Mouse (Mus musculus) lung, embryonic 14.5 days (tissue): ENCODE data around the gene Cldn6. TPM values are rescaled to one million over a fixed set of nuclear protein-coding genes. Genes with fewer than 3 reads are reported as not detected.

Experiments
- ATAC-seq: fragments of 200-750 bp; cut with Nextera tagmentation; 2 replicates; pipeline ENCODE4 v1.8.0; 2017; ENCODE audit warnings: mild to moderate bottlenecking, moderate TSS enrichment, moderate library complexity; ENCODE audit not compliant: insufficient read depth
- DNase-seq: peaks from one replicate; pipeline ENCODE4 v3.0.0-alpha.2; 2015
- H3K27ac ChIP-seq: fragments of 300-500 bp; sonication (generic); 2 replicates; pipeline ENCODE4 v1.5.1; 2014; ENCODE audit warnings: low read depth, mild to moderate bottlenecking, moderate library complexity
- H3K27me3 ChIP-seq: fragments of 300-500 bp; sonication (generic); 2 replicates; pipeline ENCODE4 v1.6.1; 2014; ENCODE audit warnings: low read length, control low read depth; ENCODE audit not compliant: insufficient read depth
- H3K36me3 ChIP-seq: fragments of 300-500 bp; sonication (generic); 2 replicates; pipeline ENCODE4 v1.6.1; 2014; ENCODE audit warnings: control low read depth; ENCODE audit not compliant: insufficient read depth
- H3K4me1 ChIP-seq: fragments of 300-500 bp; sonication (generic); 2 replicates; pipeline ENCODE4 v1.6.1; 2014; ENCODE audit warnings: antibody characterized with exemption, control low read depth; ENCODE audit not compliant: insufficient read depth
- H3K4me2 ChIP-seq: fragments of 300-500 bp; sonication (generic); 2 replicates; pipeline ENCODE4 v1.6.1; 2014; ENCODE audit warnings: mild to moderate bottlenecking
- H3K4me3 ChIP-seq: fragments of 300-500 bp; sonication (generic); 2 replicates; pipeline ENCODE4 v1.5.1; 2014; ENCODE audit warnings: low read depth, low read length
- H3K9ac ChIP-seq: fragments of 300-500 bp; sonication (generic); 2 replicates; pipeline ENCODE4 v1.6.1; 2014
- H3K9me3 ChIP-seq: fragments of 300-500 bp; sonication (generic); 2 replicates; pipeline ENCODE4 v1.6.1; 2016; ENCODE audit warnings: low read depth, low read length, control low read depth
- CTCF ChIP-seq: IDR thresholded peaks from 2 replicates; pipeline ENCODE4 v1.5.1; 2016; ENCODE audit warnings: antibody characterized with exemption, low read depth
- WGBS: fragments of 180-500 bp; shearing (Covaris S2); extraction: QIAGEN DNeasy Blood & Tissue Kit; methylation state at CpG from one replicate; pipeline ENCODE4 v1.1.7; 2014; 5-methylcytosine and 5-hydroxymethylcytosine counted together
- polyA plus RNA-seq: library from polyadenylated mRNA; unstranded; fragments of >200 nt; fragmentation: Nextera tagmentation; extraction: Ambion mirVana; gene quantifications from 2 replicates; pipeline ENCODE4 v1.2.1, GENCODE M21; 2014

The Cldn6 gene
- polyA plus RNA-seq, 1 experiment from 2014 or later = 219 TPM

- peak overlapping the region; percentile 64 for H3K4me3 ChIP-seq
- no peaks in the 10 kb centered on the region for H3K36me3 ChIP-seq
- H3K27me3 ChIP-seq = peaks cover 11% of the 10 kb centered on the region
- WGBS = under 1% methylated on average over 101 of the region's 101 CpGs
- ATAC-seq (peak; percentile 19; the same call in 1 of the 2 replicates), DNase-seq (peak; percentile 63)
- peak overlapping the region; percentile 54 for H3K9ac ChIP-seq
- peaks cover 7% of the 10 kb centered on the region for H3K4me1 ChIP-seq
- H3K9me3 ChIP-seq = no peaks in the 10 kb centered on the region
- peak overlapping the region; percentile 100 for H3K4me2 ChIP-seq
- no peak overlapping the region for H3K27ac ChIP-seq
- no peak for TF ChIP-seq CTCF
Measured at GRCm38 (mm10) chr17:23699131-23700077, 20.4 kb downstream of the Cldn6 start.

- Histone ChIP-seq H3K4me2 (peak overlapping the region; percentile 100), H3K9ac (peak overlapping the region; percentile 54), H3K27ac (no peak overlapping the region), H3K4me3 (peak overlapping the region; percentile 64), H3K9me3 (no peaks in the 10 kb centered on the region), H3K36me3 (no peaks in the 10 kb centered on the region), H3K4me1 (no peaks in the 10 kb centered on the region; the same call in none of the 2 replicates), H3K27me3 (peaks cover 11% of the 10 kb centered on the region)
- WGBS = under 1% methylated on average over 27 of the region's 28 CpGs
- DNase-seq = peak; percentile 93
- ATAC-seq = peak; percentile 94
- TF ChIP-seq CTCF = peak; percentile 81
Measured at GRCm38 (mm10) chr17:23700079-23700478, 21.0 kb downstream of the Cldn6 start.

GRCm38 (mm10) chr17:23703301-23703700 lies 24.3 kb downstream of the Cldn6 start:
- WGBS = 81% methylated on average over 9 of the region's 9 CpGs
- Histone ChIP-seq H3K9me3 (no peaks in the 10 kb centered on the region), H3K9ac (no peak overlapping the region), H3K4me3 (no peak overlapping the region), H3K27ac (no peak overlapping the region), H3K27me3 (peaks cover 11% of the 10 kb centered on the region), H3K4me2 (no peak overlapping the region), H3K36me3 (no peaks in the 10 kb centered on the region), H3K4me1 (no peaks in the 10 kb centered on the region)
- ATAC-seq = no peak
- no peak for TF ChIP-seq CTCF
- DNase-seq = no peak

GRCm38 (mm10) chr17:23704741-23705140 lies 25.7 kb downstream of the Cldn6 start:
- Histone ChIP-seq H3K36me3 (no peaks in the 10 kb centered on the region), H3K27ac (no peak overlapping the region), H3K27me3 (peaks cover 3% of the 10 kb centered on the region), H3K4me3 (no peak overlapping the region), H3K4me1 (no peaks in the 10 kb centered on the region), H3K9ac (no peak overlapping the region), H3K4me2 (no peak overlapping the region), H3K9me3 (no peaks in the 10 kb centered on the region)
- WGBS = 33% methylated on average over 7 of the region's 7 CpGs
- ATAC-seq = no peak
- no peak for DNase-seq
- no peak for TF ChIP-seq CTCF

GRCm38 (mm10) chr17:23705525-23706104 lies 26.6 kb downstream of the Cldn6 start:
- DNase-seq = no peak
- Histone ChIP-seq H3K4me2 (no peak overlapping the region), H3K4me1 (no peaks in the 10 kb centered on the region), H3K4me3 (no peak overlapping the region), H3K27ac (no peak overlapping the region), H3K27me3 (no peaks in the 10 kb centered on the region), H3K9ac (no peak overlapping the region), H3K36me3 (no peaks in the 10 kb centered on the region), H3K9me3 (no peaks in the 10 kb centered on the region)
- WGBS = 74% methylated on average over 7 of the region's 7 CpGs
- peak; percentile 10; the same call in 1 of the 2 replicates for ATAC-seq
- TF ChIP-seq CTCF = no peak

- WGBS = 5% methylated on average over 3 of the region's 3 CpGs
- H3K27ac ChIP-seq = no peak overlapping the region
- DNase-seq = peak; percentile 90
- H3K4me3 ChIP-seq = no peak overlapping the region
- H3K27me3 ChIP-seq = no peaks in the 10 kb centered on the region
- TF ChIP-seq CTCF = peak; percentile 92
- H3K9ac ChIP-seq = no peak overlapping the region
- no peaks in the 10 kb centered on the region for H3K4me1 ChIP-seq
- peak; percentile 66 for ATAC-seq
- H3K9me3 ChIP-seq = no peaks in the 10 kb centered on the region
- H3K36me3 ChIP-seq = no peaks in the 10 kb centered on the region
- H3K4me2 ChIP-seq = no peak overlapping the region
Measured at GRCm38 (mm10) chr17:23706212-23706611, 27.2 kb downstream of the Cldn6 start.

GRCm38 (mm10) chr17:23717003-23717402 lies 38.0 kb downstream of the Cldn6 start:
- no peak overlapping the region for H3K4me3 ChIP-seq
- no peaks in the 10 kb centered on the region for H3K4me1 ChIP-seq
- no peak overlapping the region for H3K27ac ChIP-seq
- H3K9me3 ChIP-seq = no peaks in the 10 kb centered on the region
- no peak overlapping the region for H3K4me2 ChIP-seq
- DNase-seq (peak; percentile 64), ATAC-seq (peak; percentile 42; the same call in 1 of the 2 replicates)
- H3K9ac ChIP-seq = no peak overlapping the region
- H3K27me3 ChIP-seq = no peaks in the 10 kb centered on the region
- TF ChIP-seq CTCF = no peak
- H3K36me3 ChIP-seq = no peaks in the 10 kb centered on the region
- WGBS = 51% methylated on average over 2 of the region's 2 CpGs
